In genomic region chr7:70331243-70332063, GRCm38 (mm10) we compare ENCODE assay signal across 8 mouse cellular contexts. TPM values are rescaled to one million over a fixed set of nuclear protein-coding genes. Genes with fewer than 3 reads are reported as not detected.
DNase-seq lines count a peak whose midpoint lies in the region; ATAC-seq and TF ChIP-seq lines count a peak whose summit lies in the region.

No protein-coding gene starts in this region.

- H3K9ac ChIP-seq in forebrain, embryonic 13.5 days: peak overlapping the region; percentile 59
- no peak overlapping the region for H3K9ac ChIP-seq in intestine, postnatal 0 days (ENCODE audit: low read depth, low read length)
- no peak overlapping the region for H3K9ac ChIP-seq in liver, postnatal 0 days (replicated peaks)

- peak overlapping the region; percentile 65 for H3K4me2 ChIP-seq in forebrain, embryonic 13.5 days
- H3K4me2 ChIP-seq in intestine, postnatal 0 days (replicated peaks; ENCODE audit: low read depth): peak overlapping the region; percentile 64
- peak overlapping the region; percentile 75 for H3K4me2 ChIP-seq in liver, postnatal 0 days (ENCODE audit: low read depth, low read length)

- peaks cover 96% of the 10 kb centered on the region for H3K27me3 ChIP-seq in forebrain, embryonic 13.5 days
- H3K27me3 ChIP-seq in intestine, postnatal 0 days (replicated peaks; ENCODE audit: control insufficient read depth, insufficient read depth, low read length): peaks cover 90% of the 10 kb centered on the region
- H3K27me3 ChIP-seq in liver, postnatal 0 days (ENCODE audit: insufficient read depth, low read length): peaks cover 73% of the 10 kb centered on the region

- H3K36me3 ChIP-seq in forebrain, embryonic 13.5 days (ENCODE audit: poor library complexity, severe bottlenecking): no peaks in the 10 kb centered on the region
- H3K36me3 ChIP-seq in intestine, postnatal 0 days (ENCODE audit: control insufficient read depth, insufficient read depth): no peaks in the 10 kb centered on the region
- H3K36me3 ChIP-seq in liver, postnatal 0 days (replicated peaks; ENCODE audit: insufficient read depth, low read length): no peaks in the 10 kb centered on the region

- H3K4me3 ChIP-seq in forebrain, embryonic 13.5 days: peak overlapping the region; percentile 35
- H3K4me3 ChIP-seq in intestine, postnatal 0 days (ENCODE audit: low read depth, low read length): peak overlapping the region; percentile 40
- peak overlapping the region; percentile 48 for H3K4me3 ChIP-seq in liver, postnatal 0 days (ENCODE audit: low read depth, low read length)

- peak overlapping the region; percentile 86 for H3K27ac ChIP-seq in forebrain, embryonic 13.5 days
- no peak overlapping the region for H3K27ac ChIP-seq in intestine, postnatal 0 days (ENCODE audit: low read depth, low read length)
- no peak overlapping the region for H3K27ac ChIP-seq in liver, postnatal 0 days (ENCODE audit: low read depth)

- H3K4me1 ChIP-seq in forebrain, embryonic 13.5 days: peaks cover 28% of the 10 kb centered on the region
- H3K4me1 ChIP-seq in intestine, postnatal 0 days (replicated peaks; ENCODE audit: control insufficient read depth, insufficient read depth, low read length): no peaks in the 10 kb centered on the region
- H3K4me1 ChIP-seq in liver, postnatal 0 days (ENCODE audit: insufficient read depth): peaks cover 9% of the 10 kb centered on the region; the same call in 1 of the 2 replicates

- peak; percentile 51 for DNase-seq in right cerebral cortex, postnatal 4 days
- DNase-seq in right cerebral cortex, adult 18-20 months: no peak
- peak; percentile 26 for DNase-seq in liver, postnatal 0 days
- DNase-seq in ovary, postnatal 10 days (ENCODE audit: low spot score): peak; percentile 51
- no peak for DNase-seq in c-Kit-positive CD71-positive TER-119-positive erythroid progenitor cells, embryonic 14.5 days (ENCODE audit: low spot score)
- no peak for DNase-seq in cerebellum, adult 18-20 months

- TF ChIP-seq CTCF in intestine, postnatal 0 days (IDR thresholded peaks at IDR 0.05; ENCODE audit: low read depth): no peak
- TF ChIP-seq CTCF in liver, postnatal 0 days (IDR thresholded peaks at IDR 0.05; ENCODE audit: low read depth): no peak

- no peaks in the 10 kb centered on the region for H3K9me3 ChIP-seq in forebrain, embryonic 13.5 days (replicated peaks)
- H3K9me3 ChIP-seq in intestine, postnatal 0 days (ENCODE audit: control insufficient read depth): no peaks in the 10 kb centered on the region
- H3K9me3 ChIP-seq in liver, postnatal 0 days (ENCODE audit: low read length): no peaks in the 10 kb centered on the region

- TF ChIP-seq EP300 in liver, postnatal 0 days (IDR thresholded peaks at IDR 0.05; ENCODE audit: low read depth): no peak

- under 1% methylated on average over 48 of the region's 48 CpGs for WGBS in forebrain, embryonic 13.5 days
- under 1% methylated on average over 48 of the region's 48 CpGs for WGBS in intestine, postnatal 0 days
- WGBS in liver, postnatal 0 days (ENCODE audit: insufficient replicate concordance): 2% methylated on average over 48 of the region's 48 CpGs

- ATAC-seq in forebrain, embryonic 13.5 days: peak; percentile 70
- ATAC-seq in intestine, postnatal 0 days: no peak; the same call in 1 of the 2 replicates
- no peak for ATAC-seq in liver, postnatal 0 days

RNA-seq across cellular contexts. Expression of gene Nr2f2, which starts 35.1 kb away (rescaled TPM):
- 97.9 and 132 TPM in 2 replicates for polyA plus RNA-seq in forebrain, embryonic 13.5 days (2015; fragmentation: Nextera tagmentation; extraction: Ambion mirVana)
- polyA plus RNA-seq in intestine, postnatal 0 days (2015; fragmentation: Nextera tagmentation; extraction: Ambion mirVana): 17.9 and 19.1 TPM in 2 replicates
- polyA plus RNA-seq in liver, postnatal 0 days (2015; fragmentation: Nextera tagmentation; extraction: Ambion mirVana): 12.3 and 14.7 TPM in 2 replicates

Comparison
In these comparisons a context has a peak if more than half of its experiments do, and no peak if none do; other contexts are left out.
1. DNase-seq: peak in right cerebral cortex, postnatal 4 days (single experiment), liver, postnatal 0 days (single experiment) and ovary, postnatal 10 days (single experiment); none in right cerebral cortex, adult 18-20 months (single experiment), c-Kit-positive CD71-positive TER-119-positive erythroid progenitor cells, embryonic 14.5 days (single experiment) and cerebellum, adult 18-20 months (0 of 2).
2. Peak in every context shown above with its lines, with median percentiles within 50 percentile points of each other: H3K4me2 ChIP-seq and H3K4me3 ChIP-seq.